Mouse (Mus musculus): Measurements from ENCODE around the gene Numbl. TPM values are rescaled to one million over a fixed set of nuclear protein-coding genes. Genes with fewer than 3 reads are reported as not detected.
A peak's percentile ranks its signal among the peaks of the same experiment; 100 is the strongest.

Gene Numbl
- total RNA-seq, 2 experiments from 2014 or later, result 10.7 to 13.8 TPM

- peak; percentile 75 to 78 for DNase-seq
- intact Hi-C loops (cut with DNase I), result loop anchor here (1.0 to 10.0 kb wide), 2 partner anchors 153 to 511 kb away; no protein-coding TSS in a partner anchor
Observed at GRCm38 (mm10) chr7:27285698-27286066, 27.4 kb downstream of the Numbl start.

- DNase-seq, result no peak
- intact Hi-C loops (cut with DNase I), result loop anchor here (10.0 kb wide), 1 partner anchor 514 kb away; no protein-coding TSS in a partner anchor
Observed at GRCm38 (mm10) chr7:27288732-27289131, 30.5 kb downstream of the Numbl start.

GRCm38 (mm10) chr7:27290555-27290954 is 32.3 kb downstream of the Numbl start:
- no peak for DNase-seq
- intact Hi-C loops (cut with DNase I), result no loop called here

GRCm38 (mm10) chr7:27291795-27292466 is 33.7 kb downstream of the Numbl start:
- intact Hi-C loops (cut with DNase I), result no loop called here
- peak; percentile 79 to 85 for DNase-seq

- intact Hi-C loops (cut with DNase I), result no loop called here
- no peak for DNase-seq
Observed at GRCm38 (mm10) chr7:27295956-27296355, 37.7 kb downstream of the Numbl start.

GRCm38 (mm10) chr7:27296518-27296917 is 38.3 kb downstream of the Numbl start:
- no peak for DNase-seq
- intact Hi-C loops (cut with DNase I), result no loop called here

- no peak for DNase-seq
- intact Hi-C loops (cut with DNase I), result no loop called here
Observed at GRCm38 (mm10) chr7:27298033-27298610, 39.9 kb downstream of the Numbl start.

GRCm38 (mm10) chr7:27298816-27299215 is 40.6 kb downstream of the Numbl start:
- no peak for DNase-seq
- intact Hi-C loops (cut with DNase I), result no loop called here

- intact Hi-C loops (cut with DNase I), result no loop called here
- no peak for DNase-seq
Observed at GRCm38 (mm10) chr7:27300351-27300750, 42.1 kb downstream of the Numbl start.

- intact Hi-C loops (cut with DNase I), result no loop called here
- DNase-seq, result no peak
Observed at GRCm38 (mm10) chr7:27300801-27301200, 42.6 kb downstream of the Numbl start.

GRCm38 (mm10) chr7:27302172-27302571 is 43.9 kb downstream of the Numbl start:
- intact Hi-C loops (cut with DNase I), result loop anchor here (1.0 kb wide), 1 partner anchor 27 kb away; no protein-coding TSS in a partner anchor

GRCm38 (mm10) chr7:27305091-27305730 is 47.0 kb downstream of the Numbl start:
- intact Hi-C loops (cut with DNase I), result no loop called here
- DNase-seq, result no peak

More at GRCm38 (mm10) chr7:27302172-27302571, 43.9 kb downstream of the Numbl start:
- peak; percentile 79 to 90 for DNase-seq

- intact Hi-C loops (cut with DNase I), result no loop called here
Observed at GRCm38 (mm10) chr7:27306161-27307160, 48.2 kb downstream of the Numbl start.

GRCm38 (mm10) chr7:27307551-27307950 is 49.3 kb downstream of the Numbl start:
- DNase-seq, result no peak
- intact Hi-C loops (cut with DNase I), result no loop called here

More at GRCm38 (mm10) chr7:27306161-27307160, 48.2 kb downstream of the Numbl start:
- DNase-seq, result peak in 1 of 2 experiments; percentile 75

- intact Hi-C loops (cut with DNase I), result no loop called here
- no peak for DNase-seq
Observed at GRCm38 (mm10) chr7:27308821-27309549, 50.8 kb downstream of the Numbl start.

- DNase-seq, result no peak
- intact Hi-C loops (cut with DNase I), result no loop called here
Observed at GRCm38 (mm10) chr7:27309832-27310231, 51.6 kb downstream of the Numbl start.

- DNase-seq, result peak; percentile 76 to 79
Observed at GRCm38 (mm10) chr7:27310306-27310705, 52.1 kb downstream of the Numbl start.

GRCm38 (mm10) chr7:27310996-27311535 is 52.8 kb downstream of the Numbl start:
- intact Hi-C loops (cut with DNase I), result no loop called here

More at GRCm38 (mm10) chr7:27310306-27310705, 52.1 kb downstream of the Numbl start:
- intact Hi-C loops (cut with DNase I), result no loop called here

GRCm38 (mm10) chr7:27311651-27312284 is 53.5 kb downstream of the Numbl start:
- intact Hi-C loops (cut with DNase I), result no loop called here
- no peak for DNase-seq

More at GRCm38 (mm10) chr7:27310996-27311535, 52.8 kb downstream of the Numbl start:
- no peak for DNase-seq

Measured in heart, postnatal 10 days (tissue).